Mouse (Mus musculus) heart, embryonic 12.5 days (tissue): Measurements from ENCODE around the gene Casz1. TPM values are rescaled to one million over a fixed set of nuclear protein-coding genes. Genes with fewer than 3 reads are reported as not detected.
A peak's percentile ranks its signal among the peaks of the same experiment; 100 is the strongest.

Experiments used
- ATAC-seq: fragments of 200-750 bp; cut with Nextera tagmentation; 2 replicates; pipeline ENCODE4 v1.8.0; 2017; ENCODE audit warnings: moderate TSS enrichment, moderate library complexity; ENCODE audit not compliant: insufficient number of reproducible peaks, low FRiP score
- H3K27ac ChIP-seq: fragments of 300-500 bp; sonication (generic); 2 replicates; pipeline ENCODE4 v1.5.1; 2016; ENCODE audit warnings: mild to moderate bottlenecking, moderate library complexity; ENCODE audit not compliant: poor library complexity, severe bottlenecking
- H3K27me3 ChIP-seq: fragments of 300-500 bp; sonication (generic); replicated peaks from 2 replicates; pipeline ENCODE4 v1.6.1; 2016; ENCODE audit warnings: mild to moderate bottlenecking, moderate library complexity
- H3K36me3 ChIP-seq: fragments of 300-500 bp; sonication (generic); 2 replicates; pipeline ENCODE4 v1.6.1; 2016; ENCODE audit warnings: mild to moderate bottlenecking, moderate library complexity
- H3K4me1 ChIP-seq: fragments of 300-500 bp; sonication (generic); replicated peaks from 2 replicates; pipeline ENCODE4 v1.6.1; 2016; ENCODE audit warnings: mild to moderate bottlenecking
- H3K4me2 ChIP-seq: fragments of 300-500 bp; sonication (generic); 2 replicates; pipeline ENCODE4 v1.6.1; 2016; ENCODE audit warnings: mild to moderate bottlenecking, moderate library complexity
- H3K4me3 ChIP-seq: fragments of 300-500 bp; sonication (generic); 2 replicates; pipeline ENCODE4 v1.5.1; 2016; ENCODE audit warnings: mild to moderate bottlenecking
- H3K9ac ChIP-seq: fragments of 300-500 bp; sonication (generic); 2 replicates; pipeline ENCODE4 v1.6.1; 2016; ENCODE audit warnings: mild to moderate bottlenecking, moderate library complexity
- H3K9me3 ChIP-seq: fragments of 300-500 bp; sonication (generic); replicated peaks from 2 replicates; pipeline ENCODE4 v1.6.1; 2016; ENCODE audit warnings: mild to moderate bottlenecking, moderate library complexity
- WGBS: fragments of 180-500 bp; shearing (Covaris S2); methylation state at CpG from one replicate; pipeline ENCODE4 v1.1.7; 2016; 5-methylcytosine and 5-hydroxymethylcytosine counted together
- polyA plus RNA-seq: library from polyadenylated mRNA; unstranded; fragments of >200 nt; fragmentation: Nextera tagmentation; extraction: Ambion mirVana; gene quantifications from 2 replicates; pipeline ENCODE4 v1.2.1, GENCODE M21; 2016

Gene Casz1
- polyA plus RNA-seq, 1 experiment from 2014 or later, result 23.6 TPM

DNA sequence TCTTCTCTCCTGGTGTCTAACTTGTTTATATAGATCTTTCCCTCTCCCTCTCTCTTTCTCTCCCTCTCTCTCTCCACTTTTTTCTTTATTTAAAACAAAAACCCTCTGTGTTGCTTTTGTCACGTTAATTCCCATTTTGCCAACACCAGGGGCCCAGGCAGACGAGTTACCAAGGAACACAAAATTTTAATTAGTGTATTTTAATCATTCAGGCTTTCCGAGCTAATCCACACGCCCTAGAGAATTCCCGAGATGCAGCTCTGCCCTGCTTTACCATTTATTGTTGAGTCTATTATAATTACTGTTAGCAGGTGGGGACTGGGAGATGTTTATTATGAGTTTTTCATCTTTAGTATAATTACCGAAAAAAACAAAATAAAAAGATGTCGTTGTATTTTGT lies 56.4 kb downstream of the Casz1 start:
- H3K27ac ChIP-seq, result no peak overlapping the region
- 64% methylated on average over 7 of the region's 7 CpGs for WGBS

DNA sequence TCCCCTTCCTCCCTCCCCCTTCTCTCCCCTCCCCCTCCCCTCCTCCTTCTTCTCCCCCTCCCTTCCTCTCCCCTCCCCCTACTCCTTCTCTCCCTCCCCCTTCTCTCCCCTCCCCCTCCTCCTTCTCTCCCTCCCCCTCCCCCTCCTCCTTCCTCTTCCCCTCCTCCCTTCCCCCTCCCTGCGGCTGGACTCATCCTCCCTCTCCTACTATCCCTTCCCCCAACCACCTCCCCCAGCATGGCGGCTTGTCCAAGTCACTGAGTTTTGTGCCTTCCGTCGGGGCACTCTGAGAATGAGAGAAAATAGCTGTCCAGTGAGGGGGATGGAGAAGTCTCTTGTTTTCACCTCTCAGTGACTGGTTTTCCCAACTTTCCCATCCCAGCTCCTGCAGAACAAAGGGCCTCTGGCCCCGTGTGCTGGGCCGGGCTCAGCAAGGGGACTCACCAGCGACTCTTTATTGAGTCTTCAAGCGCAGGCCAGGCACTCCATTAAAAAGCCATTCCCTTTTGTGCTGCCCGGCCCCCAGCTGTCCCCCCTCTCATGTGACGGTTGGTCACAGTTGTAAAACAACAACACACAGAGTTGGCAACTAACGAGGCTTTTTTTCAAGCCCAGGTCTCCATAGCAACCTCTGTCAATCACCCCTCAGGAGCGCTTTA lies 62.7 kb downstream of the Casz1 start:
- peaks cover 59% of the 10 kb centered on the region for H3K4me1 ChIP-seq
- no peaks in the 10 kb centered on the region for H3K36me3 ChIP-seq
- 12% methylated on average over 12 of the region's 12 CpGs for WGBS
- no peak overlapping the region for H3K4me2 ChIP-seq
- H3K9ac ChIP-seq, result 0 out of 2 replicates have a peak overlapping the region, but pooled peaks have one; percentile 40
- H3K9me3 ChIP-seq, result no peaks in the 10 kb centered on the region
- H3K27ac ChIP-seq, result no peak overlapping the region
- H3K4me3 ChIP-seq, result no peak overlapping the region
- ATAC-seq, result no peak
- H3K27me3 ChIP-seq, result no peaks in the 10 kb centered on the region

More for the DNA sequence above, 56.4 kb downstream of the Casz1 start:
- Histone ChIP-seq H3K27me3 (peaks cover 22% of the 10 kb centered on the region), H3K4me2 (peak overlapping the region; percentile 65), H3K4me1 (peaks cover 63% of the 10 kb centered on the region), H3K4me3 (no peak overlapping the region), H3K9me3 (no peaks in the 10 kb centered on the region), H3K36me3 (no peaks in the 10 kb centered on the region), H3K9ac (peak overlapping the region; percentile 66; the same call in 1 of the 2 replicates)
- ATAC-seq, result no peak

DNA sequence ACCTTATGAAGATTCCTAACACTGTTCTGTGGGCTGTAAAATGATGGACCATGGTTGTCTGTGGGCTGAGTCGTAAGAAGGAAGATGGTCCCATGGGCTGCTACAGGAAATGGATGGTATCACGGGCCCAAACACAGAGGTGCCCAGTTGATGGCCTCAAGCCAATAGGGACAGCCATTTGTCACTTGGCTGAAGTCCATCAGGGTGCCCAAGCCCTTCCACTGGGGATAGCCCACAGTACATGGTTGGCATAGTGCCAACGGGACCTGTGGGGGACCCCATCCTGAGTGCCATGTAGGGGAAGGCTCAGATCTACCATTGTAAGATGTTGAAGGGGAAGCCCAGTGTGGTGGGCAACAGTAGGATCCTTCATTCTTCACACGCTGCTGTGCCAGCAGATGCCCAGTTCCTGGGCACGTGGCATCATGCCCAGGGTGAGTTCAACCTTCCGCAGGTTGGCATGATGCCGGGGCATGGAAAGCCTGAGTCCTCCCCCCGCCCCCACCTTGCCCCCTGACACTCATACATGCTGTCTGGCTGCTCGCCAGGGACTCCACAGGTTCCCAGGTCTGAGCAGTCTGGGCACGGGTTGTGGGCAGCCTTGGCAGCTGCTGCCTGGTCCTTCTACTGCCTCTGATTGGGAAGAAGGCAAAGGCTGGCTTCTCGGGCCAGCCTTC lies 63.6 kb downstream of the Casz1 start:
- Histone ChIP-seq H3K4me3 (no peak overlapping the region), H3K9me3 (no peaks in the 10 kb centered on the region), H3K27ac (no peak overlapping the region), H3K9ac (no peak overlapping the region; the same call in 1 of the 2 replicates), H3K4me2 (no peak overlapping the region), H3K27me3 (no peaks in the 10 kb centered on the region), H3K36me3 (no peaks in the 10 kb centered on the region), H3K4me1 (peaks cover 62% of the 10 kb centered on the region)
- ATAC-seq, result no peak
- WGBS, result 80% methylated on average over 11 of the region's 11 CpGs

DNA sequence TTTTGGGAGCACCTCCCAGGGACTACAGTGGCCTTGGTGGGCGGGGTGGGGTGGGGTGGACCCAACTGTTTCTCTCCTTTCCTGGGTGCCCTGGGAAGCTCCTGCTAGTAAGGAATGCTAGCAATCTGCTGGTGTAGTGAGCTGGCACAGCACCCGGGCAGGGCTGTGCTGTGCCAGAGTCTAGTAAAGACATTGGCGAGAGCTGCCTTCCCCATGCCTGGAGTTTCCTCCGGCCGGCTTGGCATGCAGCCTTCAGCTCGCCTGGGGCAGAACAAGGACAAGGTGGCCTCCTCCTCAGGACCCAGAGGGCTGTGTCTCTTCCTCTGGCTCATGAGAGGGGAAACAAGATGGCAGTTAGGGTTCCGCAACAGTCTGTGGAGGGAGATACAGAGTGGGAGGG lies 65.3 kb downstream of the Casz1 start:
- Histone ChIP-seq H3K4me3 (no peak overlapping the region), H3K27me3 (no peaks in the 10 kb centered on the region), H3K4me2 (no peak overlapping the region), H3K9ac (no peak overlapping the region), H3K27ac (no peak overlapping the region), H3K9me3 (no peaks in the 10 kb centered on the region), H3K4me1 (peaks cover 71% of the 10 kb centered on the region), H3K36me3 (no peaks in the 10 kb centered on the region)
- 86% methylated on average over 7 of the region's 7 CpGs for WGBS
- ATAC-seq, result no peak

DNA sequence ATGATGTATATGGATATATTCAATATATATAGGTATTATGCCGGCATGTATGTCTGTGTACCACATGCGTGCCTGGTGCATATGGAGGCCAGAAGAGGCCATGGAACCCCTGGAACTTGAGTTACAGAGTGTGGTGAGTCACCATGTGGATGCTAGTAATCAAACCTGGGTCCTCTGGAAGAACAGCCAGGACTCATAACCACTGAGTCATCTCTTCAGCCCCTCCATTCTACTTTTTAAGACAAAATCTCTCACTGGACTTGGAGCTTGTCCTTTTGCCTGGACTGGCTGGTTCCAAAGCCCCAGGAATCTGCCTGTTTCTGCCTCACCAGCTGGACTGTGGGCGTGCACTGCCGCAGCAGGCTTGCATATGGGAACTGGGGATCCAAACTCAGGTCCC lies 66.3 kb downstream of the Casz1 start:
- H3K36me3 ChIP-seq, result no peaks in the 10 kb centered on the region
- H3K4me2 ChIP-seq, result no peak overlapping the region
- H3K27ac ChIP-seq, result no peak overlapping the region
- H3K9ac ChIP-seq, result no peak overlapping the region
- H3K27me3 ChIP-seq, result no peaks in the 10 kb centered on the region
- H3K4me3 ChIP-seq, result no peak overlapping the region
- 89% methylated on average over 4 of the region's 4 CpGs for WGBS
- peaks cover 77% of the 10 kb centered on the region for H3K4me1 ChIP-seq
- ATAC-seq, result no peak
- no peaks in the 10 kb centered on the region for H3K9me3 ChIP-seq

DNA sequence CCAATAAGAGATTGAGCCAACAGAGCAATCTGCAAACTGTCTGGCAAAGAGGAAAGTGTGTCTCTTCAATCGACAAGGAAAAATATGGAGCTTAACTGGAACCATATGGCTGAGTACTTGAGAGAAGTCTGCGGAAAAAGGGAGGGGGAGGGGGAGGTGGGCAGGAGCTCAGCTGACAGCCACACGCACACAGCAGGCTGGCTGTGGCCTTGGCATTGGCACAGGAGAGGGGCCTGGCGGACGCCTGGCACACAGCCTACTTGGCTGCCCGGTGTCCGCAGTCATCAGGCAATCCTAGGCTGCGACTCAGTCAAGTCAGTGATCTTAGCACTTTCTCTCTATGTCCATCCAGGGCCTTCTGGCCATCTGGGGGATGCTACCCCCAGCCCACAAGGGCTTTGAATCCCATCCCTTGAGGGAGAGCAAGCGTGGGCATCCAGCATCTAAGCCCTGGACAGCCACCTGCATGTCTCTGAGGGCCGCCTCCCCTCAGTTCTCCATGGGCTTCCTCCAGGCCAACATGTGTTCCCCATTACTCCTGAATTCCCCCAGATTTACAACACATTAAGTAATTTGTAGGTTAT lies 67.6 kb downstream of the Casz1 start:
- H3K27ac ChIP-seq, result peak overlapping the region; percentile 41; the same call in 1 of the 2 replicates
- H3K4me3 ChIP-seq, result no peak overlapping the region
- no peak overlapping the region for H3K4me2 ChIP-seq
- WGBS, result 41% methylated on average over 10 of the region's 10 CpGs
- no peaks in the 10 kb centered on the region for H3K27me3 ChIP-seq
- H3K9ac ChIP-seq, result no peak overlapping the region
- H3K9me3 ChIP-seq, result no peaks in the 10 kb centered on the region
- H3K4me1 ChIP-seq, result peaks cover 75% of the 10 kb centered on the region
- ATAC-seq, result peak; percentile 63
- no peaks in the 10 kb centered on the region for H3K36me3 ChIP-seq

DNA sequence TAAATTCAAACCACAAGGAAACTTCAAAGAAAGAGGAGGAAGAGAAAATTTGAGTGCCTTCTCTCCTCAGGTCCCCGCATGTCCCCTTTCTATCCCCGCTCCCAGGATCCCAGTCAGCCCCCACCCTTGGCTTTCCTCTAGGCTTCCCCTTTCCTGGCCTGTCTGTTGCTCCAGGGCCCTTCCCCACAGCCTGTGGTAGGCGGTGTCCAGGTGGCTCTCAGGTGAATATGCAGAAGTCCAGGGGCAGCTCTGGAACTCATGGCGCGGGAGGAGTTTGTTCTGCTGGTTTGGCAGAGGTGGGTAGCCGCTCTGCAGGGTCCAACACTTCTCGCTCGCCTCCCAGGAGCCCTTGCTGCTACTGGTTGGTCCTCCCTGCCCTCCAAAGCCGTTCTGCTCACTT lies 68.1 kb downstream of the Casz1 start:
- H3K4me2 ChIP-seq, result peak overlapping the region; percentile 24; the same call in 1 of the 2 replicates
- H3K27ac ChIP-seq, result peak overlapping the region; percentile 74
- H3K9ac ChIP-seq, result no peak overlapping the region
- no peak overlapping the region for H3K4me3 ChIP-seq
- no peaks in the 10 kb centered on the region for H3K9me3 ChIP-seq
- peaks cover 75% of the 10 kb centered on the region for H3K4me1 ChIP-seq
- no peak for ATAC-seq
- H3K27me3 ChIP-seq, result no peaks in the 10 kb centered on the region
- H3K36me3 ChIP-seq, result no peaks in the 10 kb centered on the region
- 67% methylated on average over 9 of the region's 9 CpGs for WGBS

DNA sequence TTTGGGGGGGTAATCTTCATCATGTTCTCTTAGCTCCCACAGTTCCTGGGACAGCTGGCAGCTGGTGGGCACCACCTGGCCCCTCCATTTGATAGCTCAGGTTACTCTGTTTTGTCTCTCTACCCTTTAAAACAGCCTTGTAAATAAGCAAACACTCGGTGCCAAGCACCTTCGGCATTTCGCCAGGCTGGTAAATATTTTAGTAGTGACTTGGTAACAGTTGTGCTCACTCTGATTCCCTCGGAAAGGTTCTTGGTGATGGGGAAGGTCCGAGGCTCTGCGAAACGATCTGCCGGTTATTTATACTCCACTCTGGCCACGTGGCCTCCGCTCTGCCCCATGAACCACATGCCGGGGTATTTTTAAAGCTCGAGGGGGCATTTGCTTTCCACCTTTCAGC lies 68.6 kb downstream of the Casz1 start:
- no peak for ATAC-seq

DNA sequence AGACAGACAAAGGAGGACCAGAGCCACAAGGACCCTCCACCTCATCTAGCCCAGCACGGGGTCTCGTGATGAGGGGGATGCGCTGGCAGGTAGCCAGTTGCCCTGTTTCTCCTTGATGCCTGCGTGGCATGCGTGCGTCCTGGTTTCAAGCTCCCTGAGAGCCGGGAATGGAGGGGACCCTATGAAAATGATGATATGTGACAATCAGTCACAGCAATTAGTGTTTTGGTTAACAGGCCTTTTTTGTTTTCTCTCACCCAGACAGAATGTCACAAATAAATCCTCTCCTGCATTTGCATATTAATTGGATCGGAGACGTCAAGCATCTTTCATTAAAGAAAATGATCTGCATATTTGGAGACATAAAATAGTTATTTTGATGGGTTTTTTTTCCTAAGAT lies 71.9 kb downstream of the Casz1 start:
- Histone ChIP-seq H3K27me3 (no peaks in the 10 kb centered on the region), H3K4me2 (peak overlapping the region; percentile 9), H3K36me3 (no peaks in the 10 kb centered on the region), H3K27ac (peak overlapping the region; percentile 94), H3K4me3 (no peak overlapping the region), H3K9me3 (no peaks in the 10 kb centered on the region), H3K4me1 (peaks cover 86% of the 10 kb centered on the region), H3K9ac (peak overlapping the region; percentile 57; the same call in 1 of the 2 replicates)
- no peak for ATAC-seq
- WGBS, result 68% methylated on average over 9 of the region's 9 CpGs

More for the DNA sequence above, 68.6 kb downstream of the Casz1 start:
- 34% methylated on average over 12 of the region's 12 CpGs for WGBS
- no peaks in the 10 kb centered on the region for H3K9me3 ChIP-seq
- H3K36me3 ChIP-seq, result no peaks in the 10 kb centered on the region
- no peaks in the 10 kb centered on the region for H3K27me3 ChIP-seq
- peak overlapping the region; percentile 74 for H3K27ac ChIP-seq
- peak overlapping the region; percentile 39; the same call in 1 of the 2 replicates for H3K9ac ChIP-seq
- no peak overlapping the region for H3K4me3 ChIP-seq
- peak overlapping the region; percentile 24; the same call in 1 of the 2 replicates for H3K4me2 ChIP-seq
- peaks cover 75% of the 10 kb centered on the region for H3K4me1 ChIP-seq

DNA sequence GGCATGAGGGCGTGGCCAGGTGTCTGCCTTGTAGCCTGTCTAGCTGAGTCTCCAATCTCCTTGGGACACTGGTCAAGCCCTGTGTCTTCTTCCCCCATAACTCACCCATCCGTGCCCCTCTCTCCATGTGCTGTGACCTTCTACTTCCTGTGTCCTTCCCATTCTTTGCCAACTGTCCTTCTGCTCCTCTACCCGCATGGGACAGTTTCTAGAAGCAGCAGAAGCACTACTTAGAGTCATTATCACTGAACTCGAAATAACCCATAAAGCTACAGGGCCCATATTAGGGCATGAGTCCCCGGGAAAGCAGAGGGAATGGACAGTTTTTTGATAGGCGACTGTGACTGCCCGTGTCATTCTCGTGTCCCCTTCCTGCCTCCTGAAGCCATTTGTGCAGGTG lies 72.6 kb downstream of the Casz1 start:
- 36% methylated on average over 8 of the region's 8 CpGs for WGBS
- Histone ChIP-seq H3K9ac (peak overlapping the region; percentile 59; the same call in 1 of the 2 replicates), H3K9me3 (no peaks in the 10 kb centered on the region), H3K4me2 (peak overlapping the region; percentile 37), H3K4me3 (no peak overlapping the region), H3K27me3 (no peaks in the 10 kb centered on the region), H3K4me1 (peaks cover 87% of the 10 kb centered on the region), H3K27ac (peak overlapping the region; percentile 94), H3K36me3 (no peaks in the 10 kb centered on the region)
- no peak for ATAC-seq
